Mouse (Mus musculus) brain, embryonic 14.5 days (tissue): ENCODE data around the gene Fanca.

Experiments used
- CTCF ChIP-seq: fragments of 200-500 bp; IDR thresholded peaks from 2 replicates; pipeline ENCODE4 v1.5.1; 2012; ENCODE audit warnings: inconsistent platforms, mild to moderate bottlenecking, moderate library complexity, borderline replicate concordance; ENCODE audit not compliant: insufficient read depth, insufficient read length; ENCODE audit errors: extremely low read depth
- POLR2A ChIP-seq: fragments of 200-500 bp; IDR thresholded peaks from 2 replicates; pipeline ENCODE4 v1.6.1; 2012; ENCODE audit warnings: mild to moderate bottlenecking, inconsistent platforms, borderline replicate concordance; ENCODE audit not compliant: poor library complexity, insufficient read depth, insufficient read length, severe bottlenecking; ENCODE audit errors: extremely low read depth

DNA sequence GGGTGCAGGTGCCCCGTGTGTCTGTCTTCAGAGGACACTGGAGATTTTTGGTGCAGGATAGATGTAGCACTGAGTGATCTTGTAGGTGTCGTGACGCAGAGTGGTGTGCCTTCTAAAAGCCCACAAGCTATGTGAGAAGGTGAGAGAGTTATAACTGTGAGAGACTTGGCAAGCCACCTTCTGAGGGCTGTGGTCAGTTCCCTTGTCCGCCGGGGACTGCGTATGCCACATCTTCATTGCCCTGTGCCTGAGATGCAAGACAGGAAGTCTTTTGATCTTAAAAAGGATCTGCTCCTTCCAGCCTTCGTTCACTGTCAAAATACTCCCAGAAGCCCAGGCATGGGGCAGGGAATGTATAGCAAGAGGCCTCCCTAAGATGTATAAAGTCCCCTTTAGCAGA lies 24.5 kb upstream of the Fanca start:
- no peak for TF ChIP-seq CTCF
- no peak for TF ChIP-seq POLR2A
